Mouse (Mus musculus): ENCODE results near the gene Tmprss4.
A peak's percentile ranks its signal among the peaks of the same experiment; 100 is the strongest.

Gene Tmprss4

GRCm38 (mm10) chr9:45203797-45204410 lies at the start of gene Tmprss4:
TSS of gene Tmprss4 (minus strand) at chr9:45204092.
- DNase-seq: no peak

DNA sequence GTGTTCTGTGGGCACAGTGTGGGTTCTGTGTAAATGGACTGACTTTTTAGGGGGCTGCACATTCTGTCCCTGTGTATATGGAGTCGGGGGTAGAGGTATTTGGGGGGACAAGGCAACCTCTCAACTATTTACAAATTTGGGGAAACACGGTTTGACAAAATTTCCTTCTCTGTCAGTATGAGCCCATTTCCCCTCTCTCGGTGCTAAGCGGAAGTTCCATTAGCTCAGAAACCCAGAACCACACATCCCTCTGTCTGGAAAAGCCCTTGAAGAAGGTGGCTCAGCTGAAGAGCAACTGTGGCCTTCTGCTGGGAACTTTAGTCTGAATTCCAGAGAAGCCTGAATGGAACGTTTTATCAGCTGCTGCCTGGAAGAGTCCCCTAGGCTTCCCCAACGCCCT lies 48.5 kb upstream of the Tmprss4 start:
- DNase-seq: no peak

- DNase-seq: no peak
Observed at GRCm38 (mm10) chr9:45251990-45252389, 48.1 kb upstream of the Tmprss4 start.

DNA sequence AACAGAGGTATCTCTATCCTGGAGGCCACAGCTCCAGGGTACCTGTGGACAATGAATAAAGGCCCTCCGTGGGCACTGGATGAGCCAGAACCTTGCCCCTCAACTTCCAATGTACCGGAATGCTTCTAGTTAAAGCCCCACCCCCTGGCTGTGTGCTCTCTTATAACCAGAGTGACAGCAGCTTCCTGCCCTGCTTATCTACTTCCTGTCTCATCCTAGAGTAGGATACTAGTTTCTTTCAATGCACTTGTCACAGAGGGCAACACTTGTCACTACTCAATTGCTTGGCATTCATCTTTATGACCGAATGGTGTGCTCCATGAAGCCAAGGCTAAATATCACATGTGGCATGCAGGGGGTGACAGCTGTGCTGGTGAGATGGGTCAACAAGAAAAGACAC lies 47.4 kb upstream of the Tmprss4 start:
- no peak for DNase-seq

GRCm38 (mm10) chr9:45250306-45250705 lies 46.4 kb upstream of the Tmprss4 start:
- no peak for DNase-seq

DNA sequence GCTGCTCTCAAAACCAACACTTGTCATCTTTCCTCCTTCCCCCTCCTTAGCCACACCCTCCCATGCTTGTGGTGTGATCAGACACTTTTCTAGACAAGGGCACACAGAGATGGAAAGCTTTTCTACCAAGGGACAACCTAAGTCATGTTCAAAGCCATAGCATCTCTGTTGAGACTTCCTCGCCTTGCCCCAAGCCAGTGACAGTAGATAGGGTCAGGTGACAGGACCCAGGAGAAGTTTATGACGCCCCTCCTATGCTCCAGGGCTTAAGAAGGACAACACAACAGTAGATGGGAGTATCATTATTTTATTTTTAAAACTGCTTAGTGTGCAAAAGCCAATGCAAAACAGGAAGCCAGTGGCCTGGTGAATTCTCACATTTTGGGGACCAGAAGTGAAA lies 43.6 kb upstream of the Tmprss4 start:
- no peak for DNase-seq

DNA sequence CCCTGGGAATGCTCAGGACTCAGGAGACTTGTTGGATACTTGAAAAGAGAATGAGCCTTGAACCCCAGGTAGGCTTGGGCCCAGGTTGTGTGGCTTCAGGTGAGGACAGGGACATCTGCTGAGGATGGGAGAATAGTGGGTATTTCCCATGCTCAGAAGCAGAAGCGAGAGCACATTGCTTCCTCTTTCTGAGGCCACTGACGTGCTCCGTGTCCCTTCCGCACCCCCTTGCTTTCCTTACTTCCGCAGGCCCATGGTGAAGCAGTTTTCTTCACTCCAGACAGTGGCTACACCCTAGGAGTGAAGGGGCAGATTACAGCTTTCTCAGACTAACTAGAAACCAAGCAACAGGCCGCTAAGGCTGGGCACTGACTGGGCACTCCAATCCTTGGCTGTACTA lies 42.2 kb upstream of the Tmprss4 start:
- no peak for DNase-seq

- no peak for DNase-seq
Observed at GRCm38 (mm10) chr9:45245432-45245831, 41.5 kb upstream of the Tmprss4 start.

DNA sequence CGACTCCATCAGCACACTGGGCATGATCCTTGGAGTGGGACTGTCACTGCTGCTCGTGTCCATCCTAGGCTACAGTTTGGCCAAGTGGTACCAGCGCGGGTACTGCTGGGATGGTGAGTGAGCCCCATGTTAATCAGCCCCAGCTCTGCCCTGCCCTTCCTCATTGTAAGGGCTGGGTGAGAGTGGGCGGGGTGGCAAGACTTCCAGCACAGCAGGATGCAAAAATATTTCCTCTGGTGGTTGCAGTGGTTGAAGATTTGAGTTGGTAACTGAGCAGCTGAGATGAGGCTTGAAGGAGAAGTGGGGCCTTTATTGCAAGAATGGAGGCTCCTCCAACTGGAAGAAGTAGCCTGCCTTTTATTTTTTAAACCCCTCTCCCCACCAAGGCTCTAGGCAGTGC lies 37.5 kb upstream of the Tmprss4 start:
- no peak for DNase-seq

GRCm38 (mm10) chr9:45236744-45237143 lies 32.9 kb upstream of the Tmprss4 start:
- DNase-seq: no peak

GRCm38 (mm10) chr9:45235668-45236227 lies 31.9 kb upstream of the Tmprss4 start:
- DNase-seq: no peak

- no peak for DNase-seq
Observed at GRCm38 (mm10) chr9:45229359-45229758, 25.5 kb upstream of the Tmprss4 start.

- DNase-seq: peak; percentile 92
Observed at GRCm38 (mm10) chr9:45221567-45221966, 17.7 kb upstream of the Tmprss4 start.

DNA sequence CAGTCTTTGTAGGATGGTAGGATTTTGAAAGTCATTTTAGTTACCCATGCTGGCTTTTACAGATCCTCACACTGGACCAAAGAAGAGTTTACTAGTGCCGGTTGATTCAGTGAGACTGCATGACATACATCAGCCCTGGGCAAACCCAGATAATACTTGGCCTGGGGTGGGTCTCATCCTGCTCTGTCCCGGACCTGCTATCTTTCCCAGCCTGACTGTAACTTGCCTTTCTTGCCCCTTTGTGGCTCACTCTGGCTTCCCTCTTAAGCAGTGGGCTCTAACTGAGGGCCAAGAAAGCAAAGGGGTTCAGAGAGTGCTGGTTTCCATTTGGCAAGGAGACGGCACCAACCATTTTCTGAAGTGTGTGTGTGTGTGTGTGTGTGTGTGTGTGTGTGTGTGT lies 15.8 kb upstream of the Tmprss4 start:
- DNase-seq: no peak

GRCm38 (mm10) chr9:45215526-45216179 lies 11.8 kb upstream of the Tmprss4 start:
- no peak for DNase-seq

DNA sequence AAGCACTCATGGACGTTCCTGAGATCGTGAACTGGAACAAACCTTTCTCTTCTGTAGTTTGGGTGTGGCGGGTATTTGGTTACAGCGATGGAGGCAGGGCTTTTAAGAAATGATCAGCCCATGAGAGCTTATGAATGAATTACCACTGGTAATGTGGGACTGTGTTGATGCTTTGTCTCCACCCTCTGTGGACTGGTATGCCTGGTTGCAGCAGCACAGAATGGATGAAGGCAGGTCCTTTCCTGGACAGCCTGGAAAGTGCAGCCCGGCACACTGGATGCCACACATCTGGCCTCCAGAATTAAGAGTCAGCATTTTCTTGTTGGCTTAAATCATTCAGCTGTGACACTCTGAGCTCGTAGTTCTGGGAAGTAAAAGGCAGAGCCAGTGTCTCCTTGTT lies 8.1 kb upstream of the Tmprss4 start:
- DNase-seq: no peak

- no peak for DNase-seq
Observed at GRCm38 (mm10) chr9:45207015-45207743, 3.3 kb upstream of the Tmprss4 start.

GRCm38 (mm10) chr9:45206121-45206520 lies 2.2 kb upstream of the Tmprss4 start:
- DNase-seq: no peak

DNA sequence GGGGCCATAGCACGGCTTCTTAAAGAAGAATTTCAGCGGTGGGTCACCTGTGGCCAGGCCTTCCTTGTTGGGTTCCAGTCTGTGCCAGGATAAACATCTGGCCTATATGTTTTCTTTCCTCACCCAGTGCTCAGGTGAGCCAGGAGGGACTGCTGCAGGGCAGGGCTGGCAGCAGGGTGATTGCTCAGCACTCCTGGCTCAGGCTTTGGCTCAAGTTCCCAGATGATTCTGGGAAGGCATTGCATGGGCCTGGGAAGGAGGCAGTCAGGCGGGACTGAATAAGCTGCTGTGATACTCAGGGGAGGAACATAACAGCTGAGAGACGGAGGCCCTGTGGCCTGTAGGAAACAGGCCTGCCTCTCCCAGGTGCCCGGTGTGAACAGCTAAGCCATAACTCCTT lies 1.3 kb upstream of the Tmprss4 start:
- no peak for DNase-seq

DNA sequence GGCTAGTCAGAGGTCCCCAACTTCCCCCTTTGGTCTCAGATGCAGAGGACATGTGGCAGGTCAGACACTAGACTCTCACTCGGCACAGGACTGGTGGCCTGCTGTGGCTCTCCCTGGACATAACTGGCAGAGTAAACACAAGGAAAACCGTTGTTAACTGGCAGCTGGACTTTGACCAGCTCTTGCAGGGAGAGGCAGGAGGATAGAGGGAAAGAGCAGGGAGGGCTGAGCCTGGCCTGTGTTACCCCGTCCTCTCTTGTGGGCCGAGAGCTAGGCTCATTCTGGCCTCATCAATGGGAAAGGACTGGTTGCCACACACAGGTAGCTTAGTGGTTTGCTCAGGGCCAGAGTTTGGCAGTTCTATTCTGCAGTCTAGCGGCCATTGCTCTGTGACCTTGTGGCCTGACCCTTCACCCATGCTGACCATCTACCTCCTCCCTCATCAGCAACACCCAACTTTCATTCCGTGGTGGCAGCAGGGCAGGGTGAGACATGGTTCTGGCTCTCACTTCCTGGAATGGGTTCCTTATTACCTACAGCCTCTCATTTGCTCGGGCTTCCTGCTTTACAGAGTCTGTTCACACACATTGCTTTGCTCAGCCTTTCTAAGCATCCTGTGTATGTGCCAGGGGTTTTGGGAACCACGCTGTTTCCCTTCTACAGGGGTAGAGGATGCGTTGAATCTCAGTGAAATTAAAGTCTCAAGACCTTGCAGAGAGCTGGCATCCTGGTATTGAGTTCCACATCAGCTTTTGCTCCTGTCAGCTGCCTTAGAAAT lies 1.7 kb downstream of the Tmprss4 start:
- DNase-seq: no peak

DNA sequence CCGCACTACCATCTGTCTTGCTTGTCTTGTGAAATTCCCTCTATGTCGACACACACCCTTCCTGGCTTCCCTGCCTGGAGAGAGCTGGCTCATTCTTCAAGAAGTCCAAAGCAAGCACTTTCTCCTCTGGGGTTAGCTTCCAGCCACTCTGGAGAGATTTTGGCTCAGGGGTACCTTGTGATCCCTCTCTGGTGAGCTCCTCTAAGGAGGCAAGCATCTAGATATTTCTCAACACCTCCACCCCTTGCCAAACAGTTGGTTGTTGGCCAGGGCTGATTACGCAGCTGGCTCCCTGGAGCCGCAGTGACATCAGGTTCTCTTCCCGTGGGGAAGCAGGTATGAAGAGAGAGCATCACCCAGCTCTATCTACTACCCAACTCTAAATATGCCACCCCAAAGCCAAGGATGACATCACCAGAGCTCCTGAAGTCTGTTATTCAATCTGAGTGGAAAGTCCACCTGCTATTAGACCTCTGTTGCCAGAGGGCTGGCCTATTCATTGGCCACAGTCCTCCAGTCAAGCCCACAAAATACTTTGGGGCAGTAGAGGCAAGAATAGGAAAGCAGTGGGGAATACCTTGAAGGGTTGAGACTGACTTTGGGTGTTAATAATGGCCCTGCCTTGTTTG lies 2.5 kb downstream of the Tmprss4 start:
- DNase-seq: no peak

DNA sequence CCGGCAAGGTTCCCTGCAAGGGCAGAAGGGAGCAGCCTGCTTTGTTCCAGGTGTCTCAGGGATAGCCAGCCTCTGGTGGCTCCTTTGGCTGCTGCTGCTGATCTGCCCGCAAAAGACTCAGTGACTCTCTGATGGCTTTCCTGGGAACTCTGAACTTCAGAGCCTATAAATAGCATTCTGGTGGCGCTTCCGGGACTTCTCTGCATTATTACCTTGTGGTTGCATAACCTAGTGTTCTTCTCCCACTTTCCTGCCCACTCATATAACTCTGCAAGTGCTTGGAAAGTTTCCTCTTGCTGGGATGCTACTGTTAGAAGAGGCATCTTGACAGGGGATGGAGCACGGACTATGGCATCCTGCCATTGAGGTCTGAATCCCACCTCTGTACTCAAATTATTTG lies 6.3 kb downstream of the Tmprss4 start:
- DNase-seq: no peak
